Mouse (Mus musculus) liver, embryonic 14.5 days (tissue): ENCODE measurements at regions not wholly inside any gene's neighbourhood (a gene's known extent, or its start where the extent isn't known, plus 50 kb on each side); places are given as distances from the start of the nearest gene placed in this dataset.

Experiments
- CTCF ChIP-seq: IDR thresholded peaks from 2 replicates; pipeline ENCODE4 v1.5.1; 2016; ENCODE audit warnings: antibody characterized with exemption, low read depth, control low read depth
- EP300 ChIP-seq: IDR thresholded peaks from 2 replicates; pipeline ENCODE4 v1.6.1; 2016; ENCODE audit warnings: antibody characterized with exemption, low read depth

- no peak for TF ChIP-seq CTCF
- no peak for TF ChIP-seq EP300
Observed at GRCm38 (mm10) chr16:7839139-7839538, 585.8 kb downstream of the Tmem114 start.
